Mouse (Mus musculus): ENCODE data around the gene Gls2.

DNA sequence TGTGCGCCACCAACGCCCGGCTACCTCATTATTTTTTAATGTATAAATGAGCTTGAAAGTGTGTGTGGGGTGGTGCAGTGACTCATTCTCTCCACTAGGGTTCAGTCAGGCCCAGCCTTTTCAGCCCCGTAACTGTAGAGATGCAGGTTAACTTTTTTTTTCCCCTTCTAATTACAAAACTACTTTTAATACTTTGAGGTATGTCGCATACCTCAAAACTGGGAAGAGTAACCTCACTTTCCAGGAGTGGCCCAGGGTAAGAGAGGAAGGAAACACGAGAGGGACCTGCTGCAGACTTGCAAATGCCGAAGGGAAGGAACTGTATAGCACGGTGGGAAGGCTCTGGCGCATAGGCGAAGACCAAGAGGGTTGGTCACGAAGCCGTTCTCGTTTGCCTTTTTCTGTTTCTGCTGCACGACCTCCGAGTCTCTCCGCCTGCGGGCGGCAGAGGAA, 18.6 kb downstream of the Gls2 start:
- TF ChIP-seq POLR2A (IDR thresholded peaks at IDR 0.05; ENCODE audit: borderline replicate concordance, control insufficient read depth, low read depth, low read length), result no peak
- peak; percentile 70 for TF ChIP-seq CTCF (IDR thresholded peaks at IDR 0.05; ENCODE audit: control insufficient read depth, insufficient read depth, low read length)

Measured in bone marrow, adult 2 months (tissue).